Mouse (Mus musculus): ENCODE measurements around the gene Mtus2. TPM values are rescaled to one million over a fixed set of nuclear protein-coding genes. Genes with fewer than 3 reads are reported as not detected.

Mtus2 gene
- 0.05 TPM for polyA plus RNA-seq (2012; fragmentation: generic; extraction: Trizol)

- Histone ChIP-seq H3ac (ENCODE audit: control insufficient read depth, insufficient read length) (no peak within 1 kb of the TSS), H3K36me3 (ENCODE audit: control insufficient read depth, insufficient read depth) (no peaks in the 10 kb centered on the region), H3K4me3 (no peak within 1 kb of the TSS), H3K79me2 (ENCODE audit: control insufficient read depth, insufficient read depth) (no peaks in the 10 kb centered on the region), H3K4me2 (ENCODE audit: low read depth) (no peak within 1 kb of the TSS), H3K27me3 (ENCODE audit: control insufficient read depth, insufficient read depth, insufficient read length) (peaks cover 25% of the 10 kb centered on the region)
- TF ChIP-seq MYOD1 (IDR thresholded peaks at IDR 0.05; ENCODE audit: control insufficient read depth in 1 of 3, insufficient read length in 2 of 3, low read depth in 2 of 3) (no peak), E2F4 (IDR thresholded peaks at IDR 0.05; ENCODE audit: insufficient read depth) (no peak), TCF12 (IDR thresholded peaks at IDR 0.05; ENCODE audit: insufficient read depth, poor library complexity, severe bottlenecking) (no peak), USF1 (IDR thresholded peaks at IDR 0.05; ENCODE audit: low read depth) (no peak), POLR2A (IDR thresholded peaks at IDR 0.05; ENCODE audit: insufficient read length, low read depth) (no peak), MAX (IDR thresholded peaks at IDR 0.05; ENCODE audit: low read depth) (no peak), MYOG (IDR thresholded peaks at IDR 0.05; ENCODE audit: control insufficient read depth in 1 of 3, insufficient read depth in 1 of 3, insufficient read length in 2 of 3, low read depth in 2 of 3) (no peak), REST (IDR thresholded peaks at IDR 0.05; ENCODE audit: insufficient read depth, insufficient read length) (no peak), CEBPB (IDR thresholded peaks at IDR 0.05; ENCODE audit: insufficient read depth, poor library complexity, severe bottlenecking) (no peak), SRF (IDR thresholded peaks at IDR 0.05; ENCODE audit: control insufficient read depth, insufficient read length, low read depth) (no peak), TCF3 (IDR thresholded peaks at IDR 0.05; ENCODE audit: insufficient read length, low read depth) (no peak), POLR2AphosphoS2 (IDR thresholded peaks at IDR 0.05; ENCODE audit: insufficient read length, low read depth) (no peak)
Observed at GRCm38 (mm10) chr5:147956821-147957564, at the start of gene Mtus2. TSS of gene Mtus2 (plus strand) at chr5:147957320.

DNA sequence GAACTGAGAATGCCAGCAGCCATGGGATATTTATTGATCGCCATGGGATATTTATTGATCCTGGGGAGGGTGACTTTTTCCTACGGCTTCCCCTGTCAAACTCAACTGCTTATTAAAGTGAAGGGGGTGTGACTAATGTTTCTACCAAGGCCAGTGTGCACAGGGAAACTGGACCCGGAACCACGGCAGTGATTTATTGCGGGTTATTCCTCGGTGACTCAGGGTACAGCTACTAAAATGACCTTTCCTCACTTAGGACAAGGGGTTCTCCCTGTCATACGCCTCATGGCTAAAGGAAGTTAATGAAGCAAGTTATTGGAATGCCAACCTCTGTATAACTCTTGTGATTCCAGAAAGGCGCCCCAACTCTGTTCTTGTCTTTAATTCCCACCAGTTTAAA lies 49.3 kb upstream of the Mtus2 start:
- H3K36me3 ChIP-seq (ENCODE audit: control insufficient read depth, insufficient read depth): no peaks in the 10 kb centered on the region
- no peaks in the 10 kb centered on the region for H3K79me2 ChIP-seq (ENCODE audit: control insufficient read depth, insufficient read depth)

DNA sequence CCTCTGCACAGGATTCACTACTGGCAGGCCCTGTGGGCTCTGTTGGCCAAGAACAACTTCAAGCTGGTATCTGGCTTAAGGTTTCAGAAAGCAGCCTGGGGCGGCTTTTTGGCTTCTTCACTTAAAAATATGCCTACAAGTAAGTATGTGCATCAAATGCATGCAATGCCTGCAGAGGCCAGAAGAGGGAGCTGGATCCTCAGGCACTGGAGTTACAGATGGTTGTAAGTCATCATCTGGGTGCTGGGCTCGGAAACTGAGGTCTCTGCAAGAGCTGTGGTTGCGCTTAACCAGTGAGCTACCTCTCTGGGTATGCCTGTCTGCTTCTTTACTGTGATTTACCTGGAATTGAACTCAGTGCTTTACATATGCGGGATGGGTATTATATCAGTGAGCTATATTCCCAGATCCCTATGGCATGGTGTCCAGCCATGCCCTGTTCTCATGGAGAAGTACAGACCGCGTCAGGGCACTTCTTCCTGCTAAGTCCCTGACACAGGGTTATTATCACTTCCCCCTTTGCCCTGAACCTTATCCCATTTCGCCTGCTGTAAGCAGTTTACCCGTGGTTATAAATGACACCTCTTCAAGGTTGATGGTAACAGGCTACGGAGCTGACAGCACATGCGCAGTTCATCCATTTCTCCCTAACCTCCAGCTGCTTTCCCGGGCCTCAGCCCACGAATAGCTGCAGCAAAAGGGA lies 46.2 kb upstream of the Mtus2 start:
- no peak overlapping the region for H3ac ChIP-seq (ENCODE audit: control insufficient read depth, insufficient read length)
- TF ChIP-seq MYOG (IDR thresholded peaks at IDR 0.05; ENCODE audit: control insufficient read depth in 1 of 3, insufficient read depth in 1 of 3, insufficient read length in 2 of 3, low read depth in 2 of 3) (no peak), E2F4 (IDR thresholded peaks at IDR 0.05; ENCODE audit: insufficient read depth) (no peak), TCF3 (IDR thresholded peaks at IDR 0.05; ENCODE audit: insufficient read length, low read depth) (no peak), POLR2A (IDR thresholded peaks at IDR 0.05; ENCODE audit: insufficient read length, low read depth) (no peak), POLR2AphosphoS2 (IDR thresholded peaks at IDR 0.05; ENCODE audit: insufficient read length, low read depth) (no peak), SRF (IDR thresholded peaks at IDR 0.05; ENCODE audit: control insufficient read depth, insufficient read length, low read depth) (no peak), TCF12 (IDR thresholded peaks at IDR 0.05; ENCODE audit: insufficient read depth, poor library complexity, severe bottlenecking) (no peak), USF1 (IDR thresholded peaks at IDR 0.05; ENCODE audit: low read depth) (no peak), MYOD1 (IDR thresholded peaks at IDR 0.05; ENCODE audit: control insufficient read depth in 1 of 3, insufficient read length in 2 of 3, low read depth in 2 of 3) (no peak), REST (IDR thresholded peaks at IDR 0.05; ENCODE audit: insufficient read depth, insufficient read length) (no peak), CEBPB (IDR thresholded peaks at IDR 0.05; ENCODE audit: insufficient read depth, poor library complexity, severe bottlenecking) (no peak), MAX (IDR thresholded peaks at IDR 0.05; ENCODE audit: low read depth) (no peak)
- H3K4me3 ChIP-seq: no peak overlapping the region
- H3K4me2 ChIP-seq (ENCODE audit: low read depth): no peak overlapping the region
- no peaks in the 10 kb centered on the region for H3K36me3 ChIP-seq (ENCODE audit: control insufficient read depth, insufficient read depth)
- H3K27me3 ChIP-seq (ENCODE audit: control insufficient read depth, insufficient read depth, insufficient read length): no peaks in the 10 kb centered on the region
- no peaks in the 10 kb centered on the region for H3K79me2 ChIP-seq (ENCODE audit: control insufficient read depth, insufficient read depth)

More for the DNA sequence above, 49.3 kb upstream of the Mtus2 start:
- H3K27me3 ChIP-seq (ENCODE audit: control insufficient read depth, insufficient read depth, insufficient read length): no peaks in the 10 kb centered on the region
- H3ac ChIP-seq (ENCODE audit: control insufficient read depth, insufficient read length): no peak overlapping the region
- H3K4me3 ChIP-seq: no peak overlapping the region
- no peak overlapping the region for H3K4me2 ChIP-seq (ENCODE audit: low read depth)
- TF ChIP-seq CEBPB (IDR thresholded peaks at IDR 0.05; ENCODE audit: insufficient read depth, poor library complexity, severe bottlenecking) (no peak), MAX (IDR thresholded peaks at IDR 0.05; ENCODE audit: low read depth) (no peak), POLR2AphosphoS2 (IDR thresholded peaks at IDR 0.05; ENCODE audit: insufficient read length, low read depth) (no peak), SRF (IDR thresholded peaks at IDR 0.05; ENCODE audit: control insufficient read depth, insufficient read length, low read depth) (no peak), MYOD1 (IDR thresholded peaks at IDR 0.05; ENCODE audit: control insufficient read depth in 1 of 3, insufficient read length in 2 of 3, low read depth in 2 of 3) (no peak), TCF12 (IDR thresholded peaks at IDR 0.05; ENCODE audit: insufficient read depth, poor library complexity, severe bottlenecking) (no peak), REST (IDR thresholded peaks at IDR 0.05; ENCODE audit: insufficient read depth, insufficient read length) (no peak), MYOG (IDR thresholded peaks at IDR 0.05; ENCODE audit: control insufficient read depth in 1 of 3, insufficient read depth in 1 of 3, insufficient read length in 2 of 3, low read depth in 2 of 3) (no peak), E2F4 (IDR thresholded peaks at IDR 0.05; ENCODE audit: insufficient read depth) (no peak), POLR2A (IDR thresholded peaks at IDR 0.05; ENCODE audit: insufficient read length, low read depth) (no peak), TCF3 (IDR thresholded peaks at IDR 0.05; ENCODE audit: insufficient read length, low read depth) (no peak), USF1 (IDR thresholded peaks at IDR 0.05; ENCODE audit: low read depth) (no peak)

- no peak overlapping the region for H3K4me2 ChIP-seq (ENCODE audit: low read depth)
Observed at GRCm38 (mm10) chr5:147911744-147912143, 45.4 kb upstream of the Mtus2 start.

More at GRCm38 (mm10) chr5:147911744-147912143, 45.4 kb upstream of the Mtus2 start:
- Histone ChIP-seq H3K4me3 (no peak overlapping the region), H3K79me2 (ENCODE audit: control insufficient read depth, insufficient read depth) (no peaks in the 10 kb centered on the region), H3K27me3 (ENCODE audit: control insufficient read depth, insufficient read depth, insufficient read length) (no peaks in the 10 kb centered on the region), H3K36me3 (ENCODE audit: control insufficient read depth, insufficient read depth) (no peaks in the 10 kb centered on the region), H3ac (ENCODE audit: control insufficient read depth, insufficient read length) (no peak overlapping the region)
- TF ChIP-seq POLR2A (IDR thresholded peaks at IDR 0.05; ENCODE audit: insufficient read length, low read depth) (no peak), TCF12 (IDR thresholded peaks at IDR 0.05; ENCODE audit: insufficient read depth, poor library complexity, severe bottlenecking) (no peak), SRF (IDR thresholded peaks at IDR 0.05; ENCODE audit: control insufficient read depth, insufficient read length, low read depth) (no peak), CEBPB (IDR thresholded peaks at IDR 0.05; ENCODE audit: insufficient read depth, poor library complexity, severe bottlenecking) (no peak), E2F4 (IDR thresholded peaks at IDR 0.05; ENCODE audit: insufficient read depth) (no peak), POLR2AphosphoS2 (IDR thresholded peaks at IDR 0.05; ENCODE audit: insufficient read length, low read depth) (no peak), USF1 (IDR thresholded peaks at IDR 0.05; ENCODE audit: low read depth) (no peak), MYOD1 (IDR thresholded peaks at IDR 0.05; ENCODE audit: control insufficient read depth in 1 of 3, insufficient read length in 2 of 3, low read depth in 2 of 3) (no peak)

All from myocyte (in vitro differentiated cells).